Mouse (Mus musculus): ENCODE measurements around the gene Rnf34.

Gene Rnf34

DNA sequence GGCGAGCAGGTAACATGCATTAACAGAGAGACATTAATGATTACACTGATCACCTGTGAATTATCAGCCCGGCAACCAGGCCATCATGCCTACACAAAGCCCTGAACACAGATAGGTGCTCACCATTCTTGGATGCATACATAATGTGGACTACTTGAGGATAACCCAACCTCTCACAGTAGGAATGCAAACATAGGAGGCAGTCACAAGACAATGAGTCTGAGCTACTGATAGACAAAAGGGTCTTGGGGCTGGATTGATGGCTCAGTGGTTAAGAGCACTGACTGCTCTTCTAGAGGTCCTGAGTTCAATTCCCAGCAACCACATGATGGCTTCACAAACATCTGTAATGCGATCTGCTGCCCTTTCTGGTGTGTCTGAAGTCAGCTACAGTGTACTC is 22.8 kb downstream of the Rnf34 start:
- DNase-seq (ENCODE audit: low read depth, low spot score): no peak

- no peak for DNase-seq (ENCODE audit: low read depth, low spot score)
Measured at GRCm38 (mm10) chr5:122873573-122873972, 23.7 kb downstream of the Rnf34 start.

GRCm38 (mm10) chr5:122874359-122874758 is 24.5 kb downstream of the Rnf34 start:
- DNase-seq (ENCODE audit: low read depth, low spot score): no peak

DNA sequence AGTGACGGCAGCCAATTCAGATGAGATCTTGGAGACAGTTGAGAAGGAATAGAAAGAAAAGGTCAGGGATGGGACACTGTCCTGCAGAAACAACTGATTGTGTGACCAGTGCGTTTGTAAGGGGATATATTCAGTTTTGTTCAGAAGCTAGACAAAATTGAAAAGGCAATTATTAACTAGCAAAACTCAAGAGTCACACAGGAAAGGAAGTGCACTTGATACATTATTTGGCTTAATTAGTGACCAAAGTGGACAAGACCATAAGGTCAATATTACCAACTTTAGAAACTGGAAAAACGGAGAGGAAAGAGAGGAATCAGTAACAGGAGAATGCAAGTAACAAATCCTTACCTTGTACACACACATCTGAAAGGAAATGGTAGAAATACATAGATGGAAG is 26.8 kb downstream of the Rnf34 start:
- no peak for DNase-seq (ENCODE audit: low read depth, low spot score)

DNA sequence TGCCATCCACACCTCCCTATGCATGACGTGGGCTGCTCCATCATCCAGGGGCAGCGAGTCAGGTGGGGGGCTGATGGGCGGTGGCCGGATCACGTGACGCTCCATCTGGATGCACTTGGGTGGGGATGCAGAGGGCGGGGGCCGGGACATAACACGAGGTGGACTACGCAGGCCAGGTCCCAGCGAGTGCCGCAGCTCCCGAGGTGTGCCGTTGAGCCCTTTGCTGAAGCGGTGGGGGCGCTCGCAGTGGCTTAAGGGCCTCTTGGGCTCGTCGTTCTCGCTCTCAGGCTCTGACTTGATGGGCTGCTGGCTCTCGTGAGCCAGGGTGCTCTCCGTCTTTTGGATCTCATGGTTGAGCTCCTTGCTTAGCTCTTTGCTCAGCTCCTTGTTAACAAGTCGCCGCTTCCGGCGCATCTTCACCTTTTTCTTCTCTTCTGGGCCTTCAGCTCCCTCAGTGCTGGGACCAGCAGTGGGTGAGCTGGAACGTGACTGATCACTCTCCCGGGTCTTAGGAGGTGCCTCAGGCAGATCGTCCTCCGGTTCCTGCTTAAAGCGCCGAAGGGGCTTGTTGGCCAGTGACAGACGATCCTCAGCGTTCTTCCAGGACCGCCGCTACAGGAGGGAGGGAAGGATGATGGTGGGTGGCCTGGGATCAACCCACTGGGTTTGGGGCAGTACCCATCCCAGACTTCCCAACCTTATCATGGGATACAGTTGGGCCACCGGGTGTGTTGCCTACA is 30.6 kb downstream of the Rnf34 start:
- no peak for DNase-seq (ENCODE audit: low read depth, low spot score)

- peak; percentile 59 for DNase-seq (ENCODE audit: low read depth, low spot score)
Measured at GRCm38 (mm10) chr5:122881313-122881712, 31.5 kb downstream of the Rnf34 start.

DNA sequence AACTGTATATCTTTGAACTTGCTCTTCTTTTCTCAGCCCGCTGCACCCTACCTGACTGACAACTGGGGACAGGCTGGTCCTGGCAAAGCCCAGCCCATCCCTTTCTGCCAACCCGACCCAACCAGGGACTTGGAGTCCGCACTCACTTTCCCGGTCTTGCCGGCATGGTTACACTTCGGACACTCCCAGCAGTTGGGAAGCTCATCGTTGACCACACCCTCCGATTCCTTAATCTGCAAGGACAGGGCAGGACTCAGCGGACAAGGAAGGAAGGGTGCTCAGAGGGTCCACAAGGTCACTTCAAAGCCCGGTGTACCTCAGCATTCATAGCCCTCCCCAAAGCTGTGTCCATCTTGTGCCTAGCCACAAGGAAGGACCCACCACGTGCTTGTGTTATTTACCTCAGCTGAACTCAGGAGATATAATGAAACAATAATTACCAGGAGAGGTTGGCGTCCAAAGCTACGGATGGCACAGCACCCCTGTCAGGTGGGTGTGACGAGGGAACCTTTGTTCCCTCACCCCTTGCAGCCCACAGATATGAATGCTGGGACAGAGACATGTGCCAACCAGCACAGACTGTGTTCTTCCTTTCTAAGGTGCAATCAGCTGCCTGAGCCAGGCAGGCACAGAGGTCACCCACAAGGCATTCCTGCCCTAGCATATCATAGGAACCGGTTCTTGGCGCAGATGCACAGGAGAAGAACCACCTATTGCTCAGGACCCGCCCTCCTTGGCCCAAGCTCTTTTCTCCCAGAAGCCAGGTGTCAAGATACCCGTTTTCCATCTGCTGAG is 32.6 kb downstream of the Rnf34 start:
- no peak for DNase-seq (ENCODE audit: low read depth, low spot score)

DNA sequence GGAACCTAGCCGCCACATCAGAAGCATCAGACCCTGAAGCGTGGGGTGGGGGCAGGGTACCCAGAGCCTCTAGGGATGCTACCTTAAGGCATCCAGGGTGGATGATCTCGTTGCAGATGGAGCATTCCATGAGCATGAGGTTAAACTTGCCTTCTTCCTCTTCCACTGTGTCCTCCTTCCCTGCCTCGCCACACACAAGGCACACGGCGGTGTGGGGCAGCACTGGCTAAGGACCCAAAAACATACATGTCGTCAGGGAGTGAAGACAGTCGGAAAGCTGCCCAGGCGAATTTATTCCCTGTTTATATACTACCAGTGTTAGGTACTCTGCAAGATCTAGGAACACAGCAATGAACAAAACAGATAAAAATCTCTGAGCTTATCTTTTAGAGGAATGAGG is 33.4 kb downstream of the Rnf34 start:
- DNase-seq (ENCODE audit: low read depth, low spot score): no peak

DNA sequence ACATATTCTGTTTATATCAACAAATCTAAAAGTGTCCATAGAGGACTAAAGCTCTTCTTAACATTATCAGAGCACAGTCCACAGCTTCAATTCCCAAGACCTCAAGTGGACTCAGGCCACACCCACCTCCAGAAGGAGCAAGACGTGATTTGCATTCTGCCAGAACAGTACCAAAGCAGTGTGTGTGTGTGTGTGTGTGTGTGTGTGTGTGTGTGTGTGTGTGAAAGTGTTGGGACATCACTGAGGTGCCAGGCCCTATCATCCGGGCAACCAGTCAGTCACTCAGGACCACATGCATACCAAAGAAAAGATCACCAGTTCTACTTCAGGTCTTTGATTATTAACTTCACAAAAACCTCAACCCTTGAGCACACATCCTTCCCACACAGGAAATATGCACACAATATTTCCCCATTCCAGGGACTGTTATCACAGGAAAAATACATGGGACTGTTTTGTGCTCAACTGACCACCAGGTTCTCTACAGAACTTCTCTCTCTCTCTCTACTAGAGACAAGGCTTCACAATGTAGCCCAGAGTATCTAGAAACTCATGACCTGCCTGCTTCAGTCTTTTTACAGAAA is 33.9 kb downstream of the Rnf34 start:
- DNase-seq (ENCODE audit: low read depth, low spot score): no peak

DNA sequence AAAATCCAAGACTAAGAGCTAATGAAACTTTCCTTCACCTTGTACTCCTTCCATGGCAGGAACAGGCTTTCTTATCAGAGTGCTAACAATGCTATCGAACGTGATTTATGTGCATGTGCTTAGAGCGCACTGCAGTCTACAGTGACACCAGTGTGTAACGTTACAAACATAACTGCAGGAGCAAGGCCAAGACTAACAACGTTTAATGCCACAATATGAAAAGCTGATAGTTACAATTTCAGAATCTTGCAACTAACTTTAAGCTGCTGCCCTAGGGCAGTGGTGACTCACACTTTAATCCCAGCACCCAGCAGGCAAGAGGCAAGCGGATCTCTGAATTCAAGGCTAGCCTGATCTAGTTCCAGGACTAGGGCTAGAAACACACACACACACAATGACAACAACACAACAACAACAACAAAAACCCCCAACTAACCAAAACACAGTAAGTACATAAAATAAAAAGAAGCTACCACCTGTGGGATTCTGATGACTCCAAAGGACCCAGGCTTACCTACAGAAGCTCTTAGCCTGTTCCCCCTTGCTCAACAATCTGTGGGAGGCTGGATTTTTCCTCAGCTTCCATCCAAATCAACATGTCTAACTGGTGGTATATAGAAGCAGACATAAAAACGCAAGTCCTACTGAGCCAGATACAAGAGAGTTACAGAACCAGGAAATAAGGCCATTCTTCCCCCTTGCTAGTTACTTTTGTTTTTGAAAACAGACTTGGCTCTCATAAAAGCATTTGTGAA is 34.9 kb downstream of the Rnf34 start:
- DNase-seq (ENCODE audit: low read depth, low spot score): no peak

DNA sequence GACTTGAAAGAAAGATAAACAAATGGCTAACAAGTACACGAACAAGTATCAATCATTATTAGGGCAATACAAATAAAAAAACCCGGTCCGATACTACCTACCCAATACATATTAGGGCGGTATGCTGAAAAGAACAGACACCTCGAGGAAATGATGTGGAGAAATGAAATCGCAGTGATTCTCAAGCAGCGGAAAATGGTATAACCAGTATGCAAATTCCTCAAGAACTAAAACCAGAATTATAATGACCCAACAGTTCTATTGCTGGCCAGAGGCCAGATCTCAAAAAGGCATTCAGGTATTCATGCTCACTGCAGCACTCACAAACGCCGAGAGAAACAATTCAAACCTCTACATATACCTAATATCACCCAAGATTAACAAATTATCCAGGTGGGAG is 37.2 kb downstream of the Rnf34 start:
- no peak for DNase-seq (ENCODE audit: low read depth, low spot score)

DNA sequence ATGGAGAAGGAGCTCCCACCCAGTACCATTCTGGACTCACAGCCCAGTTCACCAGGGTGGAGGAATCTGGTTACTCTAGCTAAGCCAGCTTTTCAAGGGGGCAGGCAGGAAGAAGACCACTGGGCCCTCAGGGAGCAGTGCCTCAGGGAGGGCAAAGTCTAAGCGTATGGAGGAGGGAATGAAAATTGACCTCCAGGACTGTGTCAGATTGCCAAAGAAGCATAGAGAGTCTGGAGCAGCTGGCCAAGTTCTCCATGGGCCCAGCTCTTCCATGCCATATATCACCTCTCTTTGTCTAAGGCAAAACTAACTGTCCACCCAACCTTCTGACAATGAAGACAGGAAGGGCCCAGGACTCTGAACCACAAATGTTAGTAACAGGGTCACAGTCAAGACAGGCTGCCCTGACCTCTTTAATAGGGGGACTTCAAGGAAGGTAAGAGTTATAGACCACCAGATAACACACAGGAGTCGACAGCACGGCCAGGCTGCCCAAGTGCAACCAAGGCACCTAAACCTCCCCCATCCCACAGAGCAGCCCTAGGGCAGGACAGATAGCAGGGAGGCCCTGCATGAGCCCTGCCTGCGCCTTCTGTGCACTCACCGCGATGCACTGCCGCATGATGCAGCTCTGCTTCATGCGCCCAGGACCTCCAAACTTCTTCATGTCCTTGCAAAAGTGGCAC is 38.2 kb downstream of the Rnf34 start:
- no peak for DNase-seq (ENCODE audit: low read depth, low spot score)

- DNase-seq (ENCODE audit: low read depth, low spot score): no peak
Measured at GRCm38 (mm10) chr5:122888612-122889214, 38.9 kb downstream of the Rnf34 start.

- no peak for DNase-seq (ENCODE audit: low read depth, low spot score)
Measured at GRCm38 (mm10) chr5:122890396-122890795, 40.5 kb downstream of the Rnf34 start.

- DNase-seq (ENCODE audit: low read depth, low spot score): no peak
Measured at GRCm38 (mm10) chr5:122893270-122893669, 43.4 kb downstream of the Rnf34 start.

DNA sequence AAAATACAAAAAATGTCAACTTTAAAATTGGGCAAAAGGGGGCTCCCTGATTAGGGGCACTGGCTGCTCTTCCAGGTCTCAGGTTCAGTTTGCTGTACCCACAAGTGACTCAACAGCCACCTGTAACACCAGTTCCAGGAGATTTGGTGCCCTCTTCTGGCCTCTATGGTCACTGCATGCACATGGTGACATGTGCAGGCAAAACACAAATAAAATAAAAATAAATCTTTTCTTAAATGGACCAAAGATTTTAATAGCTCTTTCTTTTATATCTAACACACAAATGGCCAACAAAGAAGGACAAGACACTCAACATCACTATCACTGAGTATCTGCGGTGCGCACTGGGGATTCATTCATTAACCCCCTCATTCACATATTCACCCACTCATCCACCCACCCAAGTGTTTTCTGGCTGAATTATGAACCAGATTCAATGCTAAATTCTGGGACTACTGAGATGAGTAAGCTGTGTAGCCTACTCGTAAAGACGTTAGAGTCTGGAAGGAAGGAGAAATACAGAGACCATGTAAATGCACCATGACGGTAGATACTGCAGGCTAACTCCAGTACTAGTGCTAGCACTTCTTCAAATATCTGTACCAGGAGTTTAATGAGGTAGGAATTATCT is 44.3 kb downstream of the Rnf34 start:
- DNase-seq (ENCODE audit: low read depth, low spot score): peak; percentile 36

DNA sequence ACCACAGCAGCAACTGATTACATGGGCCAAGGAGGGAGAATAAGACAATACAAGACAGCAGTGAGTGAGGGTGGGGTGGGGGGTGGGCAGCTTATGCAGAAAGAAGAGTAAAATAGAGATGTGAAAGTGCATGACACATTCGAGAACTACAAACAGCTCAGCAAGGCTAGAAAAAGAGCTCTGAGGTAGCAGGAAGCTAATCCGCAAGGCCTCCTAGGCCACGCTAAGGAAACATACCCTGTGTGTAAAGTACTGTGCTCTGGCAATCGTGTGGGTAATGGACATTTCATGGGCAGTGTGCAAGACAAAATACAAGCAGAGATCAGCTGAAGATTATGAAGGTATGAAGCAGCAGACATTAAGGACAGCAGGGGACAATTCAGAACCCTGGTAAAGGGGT is 45.0 kb downstream of the Rnf34 start:
- no peak for DNase-seq (ENCODE audit: low read depth, low spot score)

DNA sequence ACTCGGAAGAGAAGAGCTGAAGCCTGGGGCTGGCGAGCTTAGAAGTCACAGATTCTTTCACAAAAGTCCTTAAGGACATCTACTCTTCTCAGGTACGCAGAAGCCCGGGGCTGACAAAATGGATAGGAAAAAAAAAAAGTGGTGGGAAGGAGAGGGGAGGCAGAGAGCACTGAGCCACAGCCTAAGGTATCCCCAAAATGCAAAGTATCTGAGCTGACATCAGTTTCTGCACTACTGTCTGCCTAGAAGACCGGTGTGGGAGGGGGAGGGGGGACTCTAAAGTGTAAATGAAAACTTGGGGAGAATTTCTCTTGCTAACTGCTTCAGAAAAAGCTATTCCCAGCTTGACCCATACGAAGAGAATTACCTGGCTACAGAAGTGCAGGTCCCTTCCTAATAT is 48.3 kb downstream of the Rnf34 start:
- DNase-seq (ENCODE audit: low read depth, low spot score): no peak

GRCm38 (mm10) chr5:122898963-122899776 is 49.3 kb downstream of the Rnf34 start:
- no peak for DNase-seq (ENCODE audit: low read depth, low spot score)

Measured in retina, postnatal 7 days (tissue).